Mouse (Mus musculus) testis, adult 2 months (tissue): Measurements from ENCODE around the gene Gm44805.

Source experiments
- CTCF ChIP-seq: fragments of 200-500 bp; IDR thresholded peaks from 2 replicates; pipeline ENCODE4 v1.5.1; 2012; ENCODE audit warnings: low read depth, mild to moderate bottlenecking, inconsistent platforms, low read length, moderate library complexity; ENCODE audit not compliant: control insufficient read depth, insufficient read depth, insufficient replicate concordance
- POLR2A ChIP-seq: fragments of 200-500 bp; IDR thresholded peaks from 2 replicates; pipeline ENCODE4 v1.6.1; 2012; ENCODE audit warnings: low read depth, mild to moderate bottlenecking, inconsistent platforms, low read length, moderate library complexity; ENCODE audit not compliant: control insufficient read depth

- TF ChIP-seq POLR2A (no peak), CTCF (no peak)
Observed at GRCm38 (mm10) chr7:19688611-19689010, 7.4 kb upstream of the Gm44805 start.
